Mouse (Mus musculus) heart, postnatal 0 days (tissue): Measurements from ENCODE around the gene Drosha.

Experiments
- CTCF ChIP-seq: IDR thresholded peaks from 2 replicates; pipeline ENCODE4 v1.5.1; 2016; ENCODE audit warnings: antibody characterized with exemption, control low read depth, low read depth
- EP300 ChIP-seq: IDR thresholded peaks from 2 replicates; pipeline ENCODE4 v1.6.1; 2016; ENCODE audit warnings: antibody characterized with exemption, low read depth

DNA sequence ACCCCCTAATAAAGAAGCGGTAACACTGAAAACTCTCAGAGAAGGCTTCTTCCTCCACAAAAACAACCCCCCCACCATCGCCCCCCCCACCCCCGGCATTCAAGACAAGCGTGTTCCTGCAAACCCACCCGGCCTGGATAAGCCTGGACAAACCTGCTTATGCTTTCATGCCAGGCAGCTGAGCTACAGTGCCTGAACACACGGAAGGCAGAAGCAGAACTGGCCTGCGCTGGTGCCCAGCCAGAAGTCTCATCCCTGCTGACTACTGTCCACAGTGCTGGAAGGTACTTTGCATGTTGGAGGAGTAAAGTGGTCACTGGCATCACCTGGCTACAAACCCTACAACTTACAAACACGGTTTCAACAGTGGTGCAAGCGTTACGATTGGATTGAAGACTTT is 17.5 kb upstream of the Drosha start:
- TF ChIP-seq CTCF (no peak), EP300 (no peak)
